Mouse (Mus musculus) embryo, embryonic 11 days (tissue): ENCODE measurements around the gene Sppl2c.
"Not testable (repeated sequence)": the region's sequence is repeated elsewhere in the genome, so short reads cannot be mapped to it uniquely, and the experiment has no call there.

Experiments used
- DNase-seq: peaks from one replicate; pipeline ENCODE4 v3.0.0-alpha.2; 2015

The Sppl2c gene

GRCm38 (mm10) chr11:104197861-104198260 is 11.7 kb downstream of the Sppl2c start:
- peak; percentile 71 for DNase-seq

DNA sequence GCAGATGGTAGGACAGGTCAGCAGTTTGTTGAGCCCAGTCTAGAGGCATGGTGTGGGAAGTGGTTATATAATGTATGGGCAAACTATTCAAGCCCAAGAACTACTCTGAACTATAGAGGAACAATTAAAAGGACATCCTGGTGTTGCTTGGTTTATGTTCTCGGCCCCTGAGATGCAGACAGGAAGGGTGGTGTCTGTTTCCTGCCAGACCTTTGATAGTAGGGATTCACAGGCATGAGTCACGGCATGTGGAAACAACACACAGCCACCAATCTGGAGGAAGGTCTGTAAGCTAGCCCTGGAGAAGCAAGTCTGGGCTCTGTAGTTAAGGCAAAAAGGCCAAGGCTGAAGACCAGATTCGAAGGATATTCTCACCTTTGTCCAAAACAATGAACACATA is 17.1 kb downstream of the Sppl2c start:
- DNase-seq: no peak

- DNase-seq: no peak
Measured at GRCm38 (mm10) chr11:104206573-104206972, 20.4 kb downstream of the Sppl2c start.

GRCm38 (mm10) chr11:104209041-104209440 is 22.9 kb downstream of the Sppl2c start:
- no peak for DNase-seq

- DNase-seq: no peak
Measured at GRCm38 (mm10) chr11:104211251-104211650, 25.1 kb downstream of the Sppl2c start.

DNA sequence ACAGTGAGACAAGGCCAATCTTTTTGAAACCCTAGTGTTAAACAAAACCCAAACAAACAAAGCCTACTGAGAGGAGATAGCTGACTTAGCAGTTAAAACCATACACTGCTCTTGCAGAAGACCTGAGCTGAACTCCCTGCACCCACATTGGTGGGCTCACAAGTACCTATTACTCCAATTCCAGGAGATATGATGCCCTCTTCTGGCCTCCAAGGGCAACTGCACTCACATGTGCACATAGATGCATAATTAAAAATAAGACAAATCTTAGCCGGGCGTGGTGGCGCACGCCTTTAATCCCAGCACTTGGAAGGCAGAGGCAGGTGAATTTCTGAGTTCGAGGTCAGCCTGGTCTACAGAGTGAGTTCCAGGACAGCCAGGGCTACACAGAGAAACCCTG is 28.0 kb downstream of the Sppl2c start:
- not testable (repeated sequence) for DNase-seq

GRCm38 (mm10) chr11:104218075-104218474 is 31.9 kb downstream of the Sppl2c start:
- DNase-seq: no peak

- no peak for DNase-seq
Measured at GRCm38 (mm10) chr11:104220291-104220690, 34.2 kb downstream of the Sppl2c start.

GRCm38 (mm10) chr11:104221751-104222150 is 35.6 kb downstream of the Sppl2c start:
- DNase-seq: no peak

DNA sequence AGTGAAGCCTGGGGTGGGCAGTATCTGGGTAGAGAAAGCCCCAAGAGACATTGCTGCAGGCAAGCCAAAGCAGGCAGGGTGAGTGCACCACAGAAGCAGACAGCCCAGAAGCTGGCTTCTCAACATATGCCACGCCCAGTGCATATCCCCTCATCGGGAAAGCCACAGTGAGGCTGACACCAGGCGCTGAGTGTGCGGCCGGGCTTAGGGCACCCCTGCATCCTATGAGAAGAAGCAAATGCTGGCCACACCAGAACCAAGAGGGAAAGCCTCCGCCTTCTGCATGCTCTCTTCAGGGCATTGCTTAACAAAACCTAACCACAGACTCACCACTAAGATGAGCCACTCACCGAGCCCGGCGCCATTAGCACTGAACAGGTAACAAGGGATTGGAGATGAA is 37.2 kb downstream of the Sppl2c start:
- no peak for DNase-seq

DNA sequence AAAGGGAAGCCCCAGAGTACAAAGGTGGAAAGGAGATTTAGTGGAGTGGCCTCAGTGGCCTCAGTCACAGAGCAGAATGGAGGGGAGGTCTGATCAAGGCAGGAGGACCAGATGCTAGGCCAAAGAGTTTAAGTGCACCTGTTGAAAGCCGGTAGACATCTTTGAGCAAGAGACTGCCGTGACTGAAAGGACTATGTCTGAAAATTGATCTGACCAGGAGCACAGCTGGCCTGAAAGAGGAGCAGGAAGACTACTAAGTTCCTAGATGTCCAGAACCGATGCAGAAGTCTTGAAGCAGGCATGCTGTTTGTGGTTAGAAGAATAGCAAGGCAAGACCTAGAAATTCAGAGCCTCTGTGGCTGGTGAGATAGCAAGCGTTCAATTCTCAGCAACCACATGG is 43.3 kb downstream of the Sppl2c start:
- DNase-seq: no peak

DNA sequence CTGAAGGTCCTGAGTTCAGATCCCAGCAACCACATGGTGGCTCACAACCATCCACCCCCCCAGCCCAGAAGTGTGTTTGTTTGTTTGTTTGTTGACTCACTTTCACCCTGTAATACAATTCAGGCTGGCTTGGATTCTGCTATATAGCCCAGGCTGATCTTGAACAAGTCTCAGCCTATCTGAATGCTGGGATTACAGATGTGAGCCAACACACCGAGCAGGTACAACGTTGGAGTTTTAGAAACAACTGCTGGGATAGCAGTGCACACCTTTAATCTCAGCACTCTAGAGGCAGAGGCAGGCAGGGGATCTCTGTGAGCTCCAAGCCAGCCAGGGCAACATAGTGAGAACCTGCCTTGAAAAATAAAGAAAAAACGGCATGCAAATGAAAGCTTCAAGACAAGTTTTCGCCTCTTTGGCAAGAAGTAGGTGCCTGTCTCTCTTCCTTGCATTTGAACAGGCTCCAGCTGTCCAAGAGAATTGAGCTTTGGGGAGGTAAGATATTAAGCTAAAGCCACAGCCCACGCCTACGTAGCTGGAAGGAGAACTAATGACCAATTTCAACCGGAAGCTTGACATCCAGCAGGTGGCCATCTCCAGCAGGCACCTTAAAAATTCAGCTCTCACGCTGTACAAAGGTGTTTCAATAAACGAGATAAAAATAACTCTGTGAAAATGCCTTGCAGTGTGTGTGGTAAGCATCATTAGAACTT is 44.1 kb downstream of the Sppl2c start:
- peak; percentile 31 for DNase-seq

DNA sequence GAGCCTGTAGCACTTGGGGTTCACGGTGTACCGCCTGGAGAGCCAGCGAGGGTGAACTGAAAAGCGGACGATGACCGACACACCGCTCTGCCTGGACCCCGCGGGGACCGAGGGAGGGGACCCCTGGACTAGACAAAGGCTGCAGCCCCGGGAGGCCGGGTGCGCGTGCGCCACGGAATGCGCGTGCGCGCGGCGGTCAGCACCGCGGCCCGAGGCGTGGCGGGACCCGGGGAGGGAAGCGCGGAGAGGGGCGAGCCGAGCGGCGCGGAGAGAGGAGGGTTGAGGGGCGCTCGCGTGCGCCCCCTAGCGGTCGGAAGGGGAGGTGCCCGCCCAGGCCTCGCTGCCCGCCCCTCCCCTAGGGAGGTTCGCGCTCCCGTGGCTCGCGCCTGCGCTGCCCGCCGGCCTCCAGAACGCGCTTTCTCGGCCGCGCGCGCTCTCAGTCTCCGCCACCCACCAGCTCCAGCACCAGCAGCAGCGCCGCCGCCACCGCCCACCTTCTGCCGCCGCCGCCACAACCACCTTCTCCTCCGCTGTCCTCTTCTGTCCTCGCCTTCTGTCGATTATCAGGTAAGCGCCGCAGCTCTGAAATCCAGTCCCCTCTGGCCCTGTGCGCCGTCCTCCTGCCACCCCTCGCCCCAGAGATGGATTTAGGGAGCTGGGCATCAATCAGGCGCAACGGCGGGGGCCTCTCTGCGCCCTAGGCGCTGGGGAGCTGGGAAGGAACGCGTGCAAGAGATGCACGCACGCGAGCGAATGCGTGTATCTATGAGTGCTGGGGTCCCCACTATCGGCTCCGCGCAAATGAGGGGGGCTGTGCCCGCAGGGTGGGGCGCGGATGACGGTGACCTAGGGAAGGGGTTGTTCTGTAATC is 45.1 kb downstream of the Sppl2c start, which contains the start of gene Mapt:
Gene Mapt (plus strand): TSS at position 350 of the 871 bp plus-strand sequence.
- DNase-seq: peak; percentile 94

DNA sequence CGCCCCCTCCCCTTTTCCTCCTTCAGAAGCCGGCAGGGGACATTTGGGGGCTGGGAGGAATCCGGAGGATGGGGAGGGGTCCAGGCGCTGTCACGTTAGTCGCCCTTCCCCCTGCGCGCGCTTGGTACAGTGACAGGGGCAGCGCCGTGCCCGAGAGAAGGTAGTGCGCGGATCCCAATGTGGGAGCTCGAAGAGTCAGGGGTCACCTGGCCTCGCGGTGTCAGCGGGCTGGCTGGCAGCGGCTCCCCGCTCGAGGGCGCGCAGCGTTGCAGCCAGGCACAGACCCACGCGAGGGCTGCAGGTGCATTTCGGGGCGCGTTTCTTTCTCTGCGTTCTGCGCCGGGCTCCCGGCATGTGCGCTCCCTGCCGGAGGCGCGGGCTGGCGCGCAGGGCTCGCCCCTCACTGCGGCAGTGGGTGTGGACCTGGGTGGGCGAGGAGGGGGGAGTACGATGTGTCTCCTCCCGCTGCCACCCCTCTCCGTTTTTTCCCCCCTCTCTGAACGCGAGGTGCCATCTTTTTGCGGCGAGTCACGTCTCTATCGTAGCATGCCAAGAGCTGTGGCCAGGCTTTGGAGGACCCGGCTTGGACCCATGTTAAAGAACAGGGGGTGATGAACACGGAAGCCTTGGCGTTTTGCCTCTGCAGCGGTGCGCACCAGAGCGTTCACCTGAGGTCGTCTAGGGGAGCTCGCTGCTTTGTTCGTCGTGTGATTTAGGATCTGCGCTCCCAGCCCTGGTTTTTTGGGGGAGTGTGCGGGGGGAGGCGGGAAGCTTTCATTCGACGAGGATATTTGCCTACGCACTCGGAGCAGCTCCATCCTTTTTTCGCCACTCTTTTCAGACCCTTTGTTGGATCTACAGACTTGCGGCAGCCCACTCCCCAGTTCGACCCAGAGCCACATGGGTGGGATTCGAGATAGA is 46.3 kb downstream of the Sppl2c start:
- peak; percentile 61 for DNase-seq

- peak; percentile 12 for DNase-seq
Measured at GRCm38 (mm10) chr11:104233101-104233500, 47.0 kb downstream of the Sppl2c start.

- peak; percentile 16 for DNase-seq
Measured at GRCm38 (mm10) chr11:104233574-104234206, 47.6 kb downstream of the Sppl2c start.

GRCm38 (mm10) chr11:104234680-104235079 is 48.6 kb downstream of the Sppl2c start:
- no peak for DNase-seq

GRCm38 (mm10) chr11:104235881-104236280 is 49.8 kb downstream of the Sppl2c start:
- DNase-seq: no peak

DNA sequence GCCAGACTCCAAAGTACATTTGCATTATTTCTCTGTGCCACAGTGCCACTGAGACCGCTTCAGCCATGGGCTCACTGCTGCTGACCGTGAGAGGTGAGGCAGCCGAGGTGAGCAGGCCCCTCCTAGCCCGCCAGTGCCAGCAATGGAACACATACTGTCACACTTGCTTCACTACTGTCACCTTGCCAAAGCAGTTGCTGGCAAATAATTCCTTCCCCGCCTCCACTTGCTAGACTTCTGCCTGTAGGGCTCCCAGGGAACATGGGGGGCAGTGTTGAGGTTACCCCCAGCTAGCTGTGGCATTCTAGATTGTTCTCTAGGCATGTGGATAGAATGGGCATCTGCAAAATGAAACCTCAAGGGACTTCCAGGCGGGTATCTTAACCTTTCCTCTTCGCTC is 51.1 kb downstream of the Sppl2c start:
- DNase-seq: no peak

DNA sequence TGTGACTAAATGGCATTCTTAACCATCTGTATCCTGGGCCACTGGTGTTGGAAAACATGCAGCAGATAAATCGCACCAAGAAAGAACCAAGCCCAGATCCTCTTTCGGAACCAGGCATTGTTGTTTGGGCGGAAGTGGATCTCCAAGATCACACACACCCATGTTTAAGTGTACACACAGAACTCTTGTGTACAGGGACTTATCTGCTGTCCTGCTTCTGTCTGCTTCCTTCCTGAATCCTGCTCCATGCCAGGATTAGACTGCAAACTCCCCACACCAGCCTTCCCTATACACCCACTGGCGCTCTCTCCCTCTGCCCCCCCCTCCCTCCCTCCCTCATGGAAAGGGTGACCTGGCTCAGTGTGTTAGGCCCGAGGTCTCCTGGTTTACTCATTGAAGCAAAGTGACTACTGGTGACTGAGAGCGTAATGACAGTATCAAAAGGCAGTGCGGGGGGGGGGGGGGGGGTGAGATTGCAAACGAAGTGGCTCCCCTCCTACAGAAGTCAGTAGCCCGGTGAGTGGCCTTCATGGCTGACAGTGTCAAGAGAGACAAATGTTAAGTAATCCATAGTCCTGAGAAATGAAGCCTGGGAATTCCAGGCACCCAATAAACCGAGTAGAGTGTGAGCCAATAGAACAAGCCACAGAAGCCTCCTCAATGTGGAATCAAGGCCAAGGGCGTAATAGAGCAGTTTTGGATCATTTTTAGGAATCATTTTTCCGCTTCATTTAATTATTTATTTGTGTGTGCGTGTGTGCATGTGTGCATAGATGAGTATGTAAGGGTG is 52.0 kb downstream of the Sppl2c start:
- no peak for DNase-seq
